Mouse (Mus musculus) right cerebral cortex, postnatal 10 days (tissue): ENCODE results near the gene Faim2.

Source experiments
- DNase-seq, 2 experiments: peaks; one replicate each; pipeline ENCODE4 v3.0.0; 2021; ENCODE audit warnings: low spot score in 2 of 2

Gene Faim2

DNA sequence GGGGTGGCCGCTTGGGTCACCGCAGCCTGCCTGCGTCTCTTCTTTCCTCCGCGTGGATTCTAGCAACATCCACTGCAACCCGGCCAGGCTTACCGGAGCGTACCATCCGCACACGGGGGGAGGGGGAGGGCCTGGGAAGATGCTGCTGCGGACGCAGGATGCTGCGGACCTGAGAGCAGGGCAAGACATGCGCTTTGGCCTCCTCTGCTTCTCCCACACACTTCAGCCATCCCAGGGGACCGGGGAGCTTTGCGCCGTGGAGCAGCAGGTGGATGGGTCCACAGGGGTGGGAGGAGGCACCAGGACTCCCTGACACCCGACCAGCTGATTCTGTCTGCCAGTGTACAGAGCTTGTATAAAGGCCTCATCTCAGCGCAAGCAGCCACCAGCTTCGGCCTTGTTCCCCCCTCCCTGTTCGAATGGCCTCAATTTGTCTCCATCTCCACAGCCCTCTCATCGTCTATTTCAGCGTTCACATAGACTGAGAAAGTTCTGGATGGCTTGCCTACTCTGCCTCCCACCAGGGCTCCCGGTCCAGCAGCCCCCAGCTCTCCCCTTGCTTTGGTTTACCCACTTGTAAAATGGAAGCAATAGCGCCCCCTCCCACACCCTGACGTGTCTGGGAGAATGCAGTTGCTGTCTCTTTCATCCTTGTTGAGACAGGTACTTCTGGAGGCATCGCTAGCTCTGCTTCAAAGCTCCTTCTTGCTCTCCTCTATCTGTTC, at the start of gene Faim2:
Faim2 (minus strand) TSS at position 537 of the 725 bp plus-strand sequence.
- DNase-seq = peak; percentile 82 to 84

DNA sequence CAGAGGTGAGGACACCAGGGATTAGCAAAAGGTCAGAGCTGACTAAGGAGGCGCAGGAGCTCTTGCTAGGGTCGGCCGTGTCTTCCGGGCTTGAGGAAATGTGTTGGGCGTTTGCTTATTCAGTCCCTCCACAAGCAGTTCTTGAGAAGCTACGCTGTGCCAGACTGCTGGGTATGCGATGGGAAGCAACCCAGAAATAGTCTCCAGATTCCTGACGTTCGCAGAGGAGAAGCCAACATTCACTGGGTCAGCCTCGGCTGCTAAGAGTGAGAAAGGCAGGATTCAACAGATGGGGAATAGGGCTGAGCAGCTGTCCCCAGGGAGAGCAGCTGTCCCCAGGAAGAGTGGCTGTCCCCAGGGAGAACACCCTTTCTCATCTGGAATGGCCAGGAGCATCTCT, 41.2 kb upstream of the Faim2 start:
- DNase-seq = peak; percentile 57 to 70

DNA sequence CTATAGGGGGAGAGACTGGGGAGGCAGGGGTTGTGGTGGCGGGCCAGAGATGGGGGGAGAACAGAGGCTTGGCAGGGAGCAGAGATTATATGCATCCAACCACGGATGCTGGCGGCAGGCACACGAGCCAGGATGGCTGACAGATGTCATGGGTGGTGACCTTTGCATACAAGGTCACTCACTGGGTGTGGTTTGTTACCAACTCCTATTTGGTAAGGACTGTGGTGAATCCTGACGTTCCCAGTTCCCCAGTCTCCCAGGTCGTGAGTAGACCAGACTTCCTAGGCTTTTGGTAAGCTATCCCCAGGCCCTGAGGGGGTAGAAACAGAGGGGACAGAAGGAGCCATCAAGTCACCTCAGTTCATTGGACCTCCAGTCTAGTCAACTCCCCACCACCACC, 40.7 kb upstream of the Faim2 start:
- no peak for DNase-seq

DNA sequence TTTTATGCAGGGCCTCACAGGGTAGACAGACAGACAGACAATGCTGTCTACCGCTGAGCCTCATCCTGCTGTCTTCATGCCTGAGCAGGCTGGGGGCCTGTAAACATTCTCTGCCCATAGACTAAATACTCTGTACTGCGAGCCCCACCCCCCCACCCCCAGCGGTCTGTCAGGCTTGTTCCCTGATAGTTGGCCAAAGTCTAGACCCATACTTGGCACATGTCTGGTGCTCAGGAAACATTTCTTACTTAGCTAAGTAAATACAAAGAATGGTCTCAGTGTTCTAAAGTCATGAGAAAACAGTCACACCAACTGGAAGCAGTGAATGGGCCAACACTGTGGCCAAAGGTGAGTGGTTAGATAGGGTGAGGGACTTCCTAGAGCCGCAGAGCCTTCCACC, 39.4 kb upstream of the Faim2 start:
- DNase-seq = no peak

DNA sequence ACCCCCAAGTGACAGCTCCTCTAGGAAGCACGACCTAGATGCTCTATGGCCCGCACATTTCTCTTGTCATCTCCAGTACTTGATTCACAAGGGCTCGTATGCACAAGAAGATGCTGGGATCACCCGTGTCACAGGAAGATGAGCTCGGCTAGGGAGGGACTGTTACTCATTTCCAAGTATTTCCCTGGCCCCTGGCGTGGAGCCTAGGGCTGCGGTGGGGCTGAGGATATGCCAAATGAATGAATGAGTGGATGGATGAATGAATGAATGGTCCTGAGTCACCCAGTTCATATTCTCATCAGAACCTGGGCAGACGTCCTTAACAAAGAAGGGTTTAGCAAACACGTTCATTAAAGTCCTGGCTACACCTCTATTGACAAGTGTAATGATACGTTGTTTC, 32.3 kb upstream of the Faim2 start:
- no peak for DNase-seq

DNA sequence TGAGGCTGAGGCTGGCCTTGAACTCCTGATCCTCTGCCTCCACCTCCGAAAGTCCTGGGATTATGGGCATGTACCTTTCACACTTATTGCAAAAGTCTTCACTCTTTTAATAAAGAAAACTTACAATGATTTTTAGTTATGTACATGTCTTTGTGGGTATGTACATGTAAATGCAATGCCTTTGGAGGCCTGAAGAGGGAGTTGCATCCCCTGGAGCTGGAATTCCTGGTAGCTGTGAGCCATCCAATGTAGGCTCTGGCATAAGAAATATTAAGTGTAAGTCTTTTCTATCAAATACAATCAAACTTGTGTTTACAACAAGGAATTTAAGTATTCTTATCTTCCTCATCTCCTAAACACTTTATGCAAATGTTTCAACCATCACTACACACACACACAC, 31.0 kb upstream of the Faim2 start:
- no peak for DNase-seq

DNA sequence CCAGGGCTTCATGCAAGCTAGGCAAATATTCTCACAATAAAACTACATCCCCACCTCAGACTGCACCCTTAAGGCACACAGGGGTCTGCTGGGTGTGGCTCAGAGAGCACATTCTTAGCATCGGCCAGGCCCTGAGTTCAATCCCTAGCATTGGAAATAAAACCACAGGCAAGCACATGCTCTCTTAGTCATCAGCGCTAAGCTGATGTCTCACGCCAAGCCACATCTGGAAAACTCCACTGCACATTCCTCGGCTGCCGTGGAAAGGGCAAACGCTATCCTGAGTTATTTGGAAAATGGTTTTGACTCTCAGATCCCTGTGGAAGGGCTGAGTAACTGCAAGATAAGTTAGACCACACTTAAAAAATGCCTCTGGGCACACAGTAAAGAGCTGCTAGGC, 25.8 kb upstream of the Faim2 start:
- no peak for DNase-seq

DNA sequence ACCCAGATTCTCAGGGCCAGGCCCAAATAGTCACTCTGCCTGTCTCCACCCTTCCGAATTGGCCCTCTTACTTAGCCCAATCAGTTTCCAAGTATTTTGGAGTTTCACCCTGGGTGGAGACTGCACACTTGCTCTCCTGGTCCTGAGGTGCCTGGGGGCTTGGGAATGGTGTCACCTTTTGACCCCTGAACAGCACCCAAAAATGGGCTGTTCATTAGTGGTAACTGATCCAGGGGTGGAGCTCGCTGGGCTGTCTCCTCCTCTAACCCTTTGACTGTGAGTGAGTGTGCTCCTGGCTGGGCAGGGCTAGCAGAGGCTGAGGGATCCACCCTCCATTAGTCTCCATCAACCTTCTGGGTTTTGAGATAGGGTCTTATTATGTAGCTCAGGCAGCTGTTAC, 21.9 kb upstream of the Faim2 start:
- DNase-seq = no peak

DNA sequence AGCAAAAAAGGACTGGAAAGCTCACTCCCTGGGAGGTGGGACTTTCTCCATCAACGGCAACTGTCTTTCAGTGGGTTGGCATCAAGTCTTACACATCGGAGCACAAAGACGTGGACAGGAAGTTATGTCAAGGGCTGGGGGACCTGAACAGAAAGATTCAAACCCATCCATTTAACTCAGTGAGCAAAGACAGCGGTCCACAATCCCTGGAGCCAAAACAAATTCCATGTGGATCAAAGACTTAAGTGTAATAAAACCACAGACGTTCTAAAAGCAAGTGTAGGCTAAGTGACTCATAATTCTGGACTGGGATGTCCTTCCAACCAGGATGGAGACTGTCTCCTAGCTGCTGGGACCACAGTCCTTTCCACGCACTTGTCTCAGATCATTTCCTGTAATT, 19.8 kb upstream of the Faim2 start:
- no peak for DNase-seq

DNA sequence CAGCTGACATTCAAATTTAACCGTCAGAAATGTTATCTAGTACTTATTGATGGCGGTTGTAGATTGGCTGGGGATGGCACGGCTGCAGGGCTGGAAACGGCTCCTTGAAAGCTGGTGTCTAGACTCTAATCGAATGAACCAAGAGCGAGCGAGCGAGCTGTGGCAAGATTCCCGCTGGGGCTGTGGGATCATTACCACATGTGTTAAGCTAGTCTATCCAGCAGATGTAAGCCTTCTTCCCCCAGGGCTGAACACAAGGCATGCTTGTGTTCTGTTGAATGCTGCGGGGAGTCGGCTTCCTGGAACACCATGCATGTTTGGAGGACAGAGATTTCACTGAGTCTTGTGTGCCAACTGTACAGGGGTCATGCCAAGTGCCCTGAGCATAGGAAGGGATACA, 18.6 kb upstream of the Faim2 start:
- DNase-seq = peak; percentile 35 to 43

DNA sequence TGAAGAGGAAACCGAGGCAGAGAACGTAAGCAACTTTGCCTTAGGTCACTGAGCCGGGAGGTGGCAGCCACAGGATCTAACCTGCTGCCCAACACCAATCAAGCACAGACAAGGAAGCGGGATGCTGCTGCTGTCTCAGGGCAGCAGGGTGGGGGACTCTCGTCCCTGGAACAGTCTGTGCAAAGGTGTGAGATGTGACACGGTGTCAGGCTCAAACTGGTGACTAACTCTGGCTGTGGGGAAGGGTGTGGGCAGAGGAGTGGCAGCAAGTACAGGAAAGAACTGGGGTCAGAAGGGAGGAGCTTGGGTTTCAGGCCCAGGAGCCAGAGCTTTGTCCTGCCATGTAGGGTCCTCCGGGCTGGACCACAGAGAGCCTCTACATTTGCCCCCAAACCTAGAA, 16.1 kb upstream of the Faim2 start:
- no peak for DNase-seq

DNA sequence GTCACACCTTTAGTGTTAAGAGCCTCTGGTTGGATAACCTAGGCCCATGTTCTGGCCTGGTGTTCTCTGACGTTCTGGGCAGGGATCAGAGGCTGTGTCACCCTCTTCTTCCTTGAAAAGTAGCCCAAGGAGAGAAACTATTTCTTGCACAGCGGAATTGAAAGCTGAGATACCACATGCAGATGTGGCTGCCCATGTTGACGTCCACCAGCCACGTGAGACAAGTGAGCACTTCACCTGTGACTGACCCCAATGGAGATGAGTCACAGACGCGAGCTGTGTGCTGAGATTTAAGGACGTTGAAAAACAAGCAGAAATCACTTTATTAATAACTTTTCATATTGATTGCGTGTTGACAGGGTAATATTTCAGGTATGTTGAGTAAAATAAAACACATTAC, 11.9 kb upstream of the Faim2 start:
- DNase-seq = no peak

DNA sequence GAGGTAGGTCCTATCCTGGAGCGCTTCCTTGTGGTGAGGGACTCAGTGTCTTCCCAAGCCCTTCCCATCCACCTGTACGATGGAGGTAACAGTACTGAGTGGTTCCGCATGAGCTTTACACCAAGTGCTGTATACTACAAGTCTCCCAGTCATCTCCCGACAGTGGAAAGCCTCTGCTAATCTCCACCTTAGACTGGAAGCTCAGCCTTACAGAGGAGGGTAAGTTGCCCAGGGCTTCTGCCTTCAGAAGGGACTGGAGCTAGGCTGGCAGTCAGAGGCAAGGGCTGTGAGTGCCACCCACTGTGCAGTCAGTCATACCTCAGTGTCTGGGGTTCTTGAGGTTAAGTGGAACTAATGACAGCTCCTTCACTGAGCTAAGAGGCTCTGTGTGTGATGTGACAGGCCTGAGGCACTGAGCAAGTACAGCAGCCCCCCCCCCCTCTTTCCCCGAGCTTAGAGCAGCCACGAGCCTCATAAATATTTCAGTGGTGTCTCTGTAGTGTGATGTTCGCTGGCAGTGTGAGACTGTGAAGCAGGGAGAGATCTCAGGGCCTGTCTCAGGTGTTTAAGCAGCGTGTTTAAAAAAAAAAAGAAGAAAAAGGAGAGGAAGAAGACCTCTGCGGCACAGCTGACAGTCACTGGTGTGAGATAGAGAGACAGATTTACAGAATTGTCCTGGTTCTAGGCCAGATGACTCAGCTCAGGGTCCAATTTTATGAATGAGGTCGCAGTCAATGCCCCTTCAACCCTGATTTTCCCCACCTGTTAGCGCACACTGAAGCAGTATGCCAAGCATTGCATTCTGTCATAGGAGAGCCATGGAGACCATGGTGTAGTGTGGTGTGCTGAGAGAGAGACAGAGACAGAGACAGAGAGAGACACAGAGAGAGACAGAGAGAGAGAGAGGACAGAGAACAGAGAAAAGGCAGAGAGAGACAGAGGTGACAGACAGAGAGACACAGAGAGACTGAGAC, 9.2 kb upstream of the Faim2 start:
- DNase-seq = no peak

DNA sequence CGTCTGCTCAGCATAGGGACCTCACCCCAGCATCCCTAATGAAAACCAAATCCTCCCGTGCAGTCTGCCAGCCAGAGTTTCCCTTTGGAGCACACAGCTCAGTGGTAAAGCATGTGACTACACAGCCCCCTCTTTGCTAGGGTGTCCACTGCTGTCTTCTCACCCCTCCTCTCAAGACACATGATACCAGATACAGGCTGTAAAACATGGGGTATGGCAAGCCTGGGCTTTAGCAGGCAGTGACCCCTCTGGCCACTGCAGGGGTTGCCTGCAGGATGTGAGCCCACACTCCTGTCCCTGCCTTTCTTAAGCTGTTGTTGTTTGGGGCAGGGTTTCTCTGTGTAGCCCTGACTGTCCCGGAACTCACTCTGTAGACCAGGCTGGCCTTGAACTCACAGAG, 4.1 kb upstream of the Faim2 start:
- DNase-seq = no peak

DNA sequence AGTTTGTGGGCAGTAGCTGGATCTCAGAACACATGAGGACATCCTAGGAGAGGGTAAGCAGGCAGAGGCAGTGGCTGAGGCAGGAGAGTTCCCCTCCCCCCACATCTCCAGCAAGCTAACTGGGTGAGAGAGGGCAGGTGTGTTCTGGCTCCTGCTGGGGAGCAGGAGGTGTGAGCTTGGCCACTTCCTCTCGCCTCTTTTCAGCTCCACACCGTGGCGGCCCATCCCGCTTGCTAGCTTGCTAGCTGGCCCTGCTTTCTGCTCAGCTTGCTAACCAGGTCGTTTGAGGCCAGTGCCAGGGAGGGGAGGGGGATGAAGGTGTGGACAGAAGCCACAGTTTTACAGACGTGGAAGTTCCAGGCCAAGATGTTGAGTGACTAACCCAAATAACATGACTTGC, 3.2 kb upstream of the Faim2 start:
- no peak for DNase-seq

DNA sequence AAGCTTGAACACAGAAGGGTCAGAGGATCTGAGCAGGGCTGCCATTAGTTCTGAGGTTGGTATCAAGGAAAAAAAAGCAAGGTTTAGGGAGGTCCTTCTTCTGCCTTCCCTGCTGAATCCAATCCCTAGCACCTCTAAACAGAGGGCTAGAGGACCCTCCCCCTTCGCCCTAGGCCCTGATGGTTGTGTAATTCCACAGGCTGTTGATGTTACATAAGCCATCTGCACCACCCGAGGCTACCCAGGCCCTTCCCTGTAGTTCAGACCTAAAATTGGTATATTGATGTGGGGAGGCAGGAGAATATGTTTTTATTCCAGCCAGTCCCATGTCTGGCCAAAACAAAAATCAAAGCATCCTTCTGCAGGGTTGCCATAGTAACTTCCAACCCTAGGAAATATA, 1.3 kb downstream of the Faim2 start:
- peak in 1 of 2 experiments; percentile 36 for DNase-seq

DNA sequence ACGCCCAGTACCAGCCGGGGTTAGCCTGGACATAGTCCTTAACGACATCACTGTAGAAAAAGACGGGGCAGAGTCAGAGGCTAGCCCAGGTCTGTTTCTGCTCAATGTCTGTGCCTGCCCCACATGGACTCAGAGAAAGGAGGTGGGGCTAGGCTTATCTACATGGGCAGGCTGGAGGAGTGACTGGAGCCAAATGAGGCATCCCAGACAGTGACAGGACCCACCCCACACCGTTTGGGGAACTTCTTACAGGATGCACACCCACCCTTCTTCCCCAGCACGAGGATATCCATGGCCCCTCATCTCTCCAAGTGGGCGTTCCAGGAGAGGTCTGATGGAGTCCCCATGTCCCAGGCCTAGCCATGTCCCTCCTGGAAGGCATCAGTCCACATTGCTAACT, 7.7 kb downstream of the Faim2 start:
- DNase-seq = no peak

DNA sequence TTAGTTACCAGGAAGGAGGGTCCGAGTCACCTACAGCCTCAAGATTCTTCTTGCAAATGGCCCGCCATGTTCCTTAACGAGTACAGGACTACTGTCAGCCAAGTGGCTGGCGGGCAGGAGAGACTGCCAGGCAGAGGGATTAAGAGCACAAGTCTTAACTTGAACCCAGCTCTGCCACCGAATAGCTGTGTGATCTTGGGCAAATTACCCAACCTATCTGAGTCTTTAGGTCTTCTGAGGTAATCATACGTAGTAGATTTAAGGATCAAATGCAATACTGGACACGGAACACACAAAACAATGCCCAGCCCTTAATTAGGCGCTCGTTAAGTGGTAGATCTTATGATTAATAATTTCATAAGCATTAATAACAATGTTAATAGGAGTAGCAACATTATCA, 8.3 kb downstream of the Faim2 start:
- DNase-seq = no peak

DNA sequence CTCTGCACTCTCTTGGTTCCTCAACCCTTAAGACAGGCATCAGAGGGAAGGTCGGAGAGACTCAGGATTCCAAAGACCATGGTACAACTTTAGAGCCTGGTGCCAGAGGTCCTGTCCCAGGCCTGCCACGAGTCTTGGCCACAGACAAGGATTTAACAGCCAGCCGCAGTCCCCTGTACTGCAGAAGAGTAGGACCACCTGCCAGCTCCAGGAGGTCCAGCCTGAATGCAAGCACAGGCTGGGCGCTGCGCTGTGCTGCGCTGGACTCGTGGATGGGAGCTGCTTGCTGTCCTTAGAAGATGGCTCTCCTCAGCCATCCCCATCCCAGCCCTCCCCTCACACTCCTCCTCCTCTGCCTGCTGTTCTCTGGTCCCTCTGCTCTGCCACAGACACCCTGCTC, 10.2 kb downstream of the Faim2 start:
- DNase-seq = no peak

DNA sequence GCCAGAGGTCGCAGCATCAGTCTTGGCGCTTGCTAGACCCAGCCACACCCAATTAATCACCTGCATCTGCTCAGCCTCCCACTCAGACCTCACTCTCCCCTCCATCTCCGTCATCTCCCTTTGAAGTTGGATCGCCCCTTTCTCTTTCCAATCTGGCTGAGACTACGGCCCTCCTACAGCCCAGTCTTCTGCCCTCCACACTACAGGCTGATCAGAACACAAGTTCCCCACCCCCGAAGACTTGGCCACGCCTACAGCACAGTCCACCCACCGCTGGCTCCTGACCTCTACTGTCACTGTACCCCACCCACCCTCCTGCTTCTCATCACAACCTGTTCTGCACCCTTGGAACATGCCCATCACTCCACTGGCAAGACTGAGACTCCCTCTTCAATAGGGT, 11.2 kb downstream of the Faim2 start:
- no peak for DNase-seq

DNA sequence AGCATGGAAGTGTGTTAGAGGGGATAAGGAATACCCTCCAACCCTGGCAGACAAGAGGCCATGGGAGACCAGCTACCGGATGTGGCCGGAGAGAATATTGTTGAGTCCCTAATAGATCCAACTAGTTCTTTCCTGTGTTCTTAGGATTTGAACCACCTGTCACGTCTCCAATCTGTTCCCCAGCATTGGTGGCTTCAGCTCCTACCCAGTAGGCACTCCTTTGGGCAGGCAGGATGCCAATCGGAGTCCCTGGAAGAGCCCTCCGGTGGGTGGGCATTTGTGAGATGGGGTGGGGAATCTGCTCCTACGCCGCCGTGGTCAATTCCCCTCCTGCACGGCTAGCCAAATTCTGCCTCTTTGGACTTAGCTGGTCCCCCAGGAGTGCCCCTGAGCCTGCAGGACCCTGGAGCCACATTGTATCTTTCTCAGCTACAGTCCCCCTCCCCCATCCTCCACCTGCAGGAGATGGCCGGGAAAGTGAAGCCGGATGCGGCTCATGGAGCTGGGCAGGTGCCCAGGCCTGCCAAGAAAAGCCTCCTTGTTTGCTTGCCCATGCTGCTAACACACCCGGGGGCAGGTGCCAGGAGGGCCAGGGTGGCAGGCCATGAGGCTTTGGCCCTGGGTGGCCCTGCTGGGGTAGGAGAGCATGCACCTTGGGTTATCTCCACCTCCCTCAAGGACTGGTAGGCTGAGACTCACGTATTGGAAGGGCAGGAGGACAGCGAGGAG, 16.0 kb downstream of the Faim2 start:
- no peak for DNase-seq

DNA sequence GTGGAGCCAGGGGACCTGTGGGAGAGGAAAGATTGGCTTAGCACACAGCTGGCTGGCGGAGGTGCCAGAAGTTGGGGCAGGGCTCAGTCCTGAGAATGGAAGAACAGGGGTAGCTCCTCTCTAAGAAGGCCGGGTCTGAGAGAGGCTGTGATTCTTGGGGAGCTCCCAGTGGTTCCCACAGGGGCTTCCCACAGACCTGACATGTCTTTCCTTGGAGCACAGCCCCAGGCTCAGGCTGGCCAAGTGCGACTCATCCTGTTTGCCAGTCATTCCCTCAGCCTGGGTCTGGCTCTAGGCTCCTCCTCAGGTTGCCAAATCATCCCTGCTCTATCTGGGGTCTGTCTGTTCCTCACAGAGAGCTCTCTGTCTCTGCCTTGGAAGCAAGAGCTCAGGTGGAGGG, 17.3 kb downstream of the Faim2 start:
- DNase-seq = no peak
